Mouse (Mus musculus): ENCODE results near the gene Kif1a.

- TF ChIP-seq CTCF (IDR thresholded peaks at IDR 0.05 in 2 of 3, conservative IDR thresholded peaks at IDR 0.05 in 1 of 3; ENCODE audit: control insufficient read depth in 1 of 3, insufficient read depth in 1 of 3, low read depth in 2 of 3, low read length in 3 of 3, poor library complexity in 1 of 3, severe bottlenecking in 1 of 3) = no peak
- no peak for TF ChIP-seq CHD2 (IDR thresholded peaks at IDR 0.05; ENCODE audit: low read length)
- TF ChIP-seq ZKSCAN1 (IDR thresholded peaks at IDR 0.05; ENCODE audit: low read depth, low read length) = no peak
- no peak for TF ChIP-seq POLR2AphosphoS5 (IDR thresholded peaks at IDR 0.05; ENCODE audit: borderline replicate concordance, low read depth, low read length)
Measured at GRCm38 (mm10) chr1:93098956-93099355, 2.8 kb downstream of the Kif1a start.

All from MEL (cell line).